Mouse (Mus musculus) heart, adult 8-10 months (tissue): ENCODE results near the gene Sult3a1. TPM values are rescaled to one million over a fixed set of nuclear protein-coding genes. Genes with fewer than 3 reads are reported as not detected.
"Not testable (repeated sequence)": the region's sequence is repeated elsewhere in the genome, so short reads cannot be mapped to it uniquely, and the experiment has no call there.

Experiments
- DNase-seq: peaks from one replicate; pipeline ENCODE4 v3.0.0; 2022; ENCODE audit warnings: low spot score
- total RNA-seq, 4 experiments: library from RNA; stranded (reverse); gene quantifications; 2 replicates each; pipeline ENCODE4 v1.2.4; 2022

Sult3a1 gene
- total RNA-seq = not detected

DNA sequence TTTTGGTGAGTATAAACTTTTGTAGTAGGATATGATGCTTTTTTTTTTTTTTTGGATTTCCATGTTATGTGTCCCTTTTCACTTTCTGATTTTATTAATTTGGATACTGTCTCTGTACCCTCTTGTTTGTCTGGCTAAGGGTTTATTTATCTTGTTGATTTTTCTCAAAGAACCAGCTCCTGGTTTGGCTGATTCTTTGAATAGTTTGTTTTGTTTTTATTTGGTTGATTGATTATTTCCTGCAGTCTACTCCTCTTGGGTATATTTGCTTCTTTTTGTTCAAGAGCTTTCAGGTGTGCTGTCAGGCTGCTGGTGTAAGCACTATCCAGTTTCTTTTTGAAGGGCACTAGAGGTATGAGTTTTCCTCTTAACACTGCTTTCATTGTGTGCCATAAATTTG is at the start of gene Sult3a1:
Gene Sult3a1 (plus strand): TSS at position 301 of the 400 bp plus-strand sequence.
- no peak for DNase-seq

DNA sequence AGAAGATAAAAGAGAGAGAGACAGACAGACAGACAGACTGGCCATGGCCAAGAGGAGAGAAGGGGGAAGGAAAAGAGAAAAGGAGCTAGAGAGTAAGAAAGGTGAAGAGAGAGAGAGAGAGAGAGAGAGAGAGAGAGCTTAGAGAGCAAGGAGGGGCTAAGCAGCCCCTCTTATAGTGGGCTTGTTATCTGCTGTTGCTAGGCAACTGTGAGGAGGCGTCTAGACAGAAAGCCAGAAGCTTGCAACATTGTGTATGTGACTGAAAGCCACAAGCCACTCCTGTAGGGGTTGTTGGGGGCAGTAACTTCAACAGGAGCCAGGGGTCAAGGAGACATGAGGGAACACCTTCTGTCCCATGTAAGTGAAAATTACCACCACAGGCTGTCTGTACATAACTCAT is 45.7 kb upstream of the Sult3a1 start:
- DNase-seq = no peak

DNA sequence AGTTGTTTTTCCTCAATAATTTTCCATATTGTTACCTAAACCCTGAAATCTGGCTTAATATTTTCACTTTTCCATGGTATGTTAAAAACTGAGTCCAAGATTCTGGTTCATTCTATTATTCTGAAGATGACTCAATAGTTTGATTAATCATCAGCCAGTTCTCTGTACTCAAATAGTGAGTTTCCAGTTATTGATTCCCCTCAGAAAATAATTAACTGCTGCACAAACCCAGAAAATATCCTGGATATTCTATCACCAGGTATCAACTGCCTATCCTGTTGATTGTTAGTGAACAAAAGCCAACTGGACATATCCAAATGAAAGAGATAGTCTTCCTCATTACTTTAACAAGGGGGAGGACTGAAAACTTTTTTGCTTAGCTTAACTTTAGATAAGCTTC is 43.3 kb upstream of the Sult3a1 start:
- no peak for DNase-seq

DNA sequence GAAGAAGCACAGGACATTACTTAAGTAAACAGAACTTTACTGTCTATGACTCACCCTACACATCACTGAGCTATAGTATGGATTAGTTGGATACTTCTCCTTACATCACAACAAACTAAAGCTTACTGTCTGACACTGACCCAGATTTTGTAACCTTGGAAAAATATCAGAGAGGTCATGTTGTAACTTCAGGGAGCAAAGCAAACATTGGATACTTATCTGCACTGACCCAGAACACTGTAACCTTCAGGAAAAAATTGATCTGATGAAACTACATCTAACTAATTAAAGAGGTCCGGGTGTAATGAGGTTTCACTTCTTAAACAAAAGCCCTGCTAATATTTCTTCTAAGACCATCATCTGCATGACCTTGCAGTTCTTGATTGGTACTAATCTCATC is 40.6 kb upstream of the Sult3a1 start:
- DNase-seq = no peak

DNA sequence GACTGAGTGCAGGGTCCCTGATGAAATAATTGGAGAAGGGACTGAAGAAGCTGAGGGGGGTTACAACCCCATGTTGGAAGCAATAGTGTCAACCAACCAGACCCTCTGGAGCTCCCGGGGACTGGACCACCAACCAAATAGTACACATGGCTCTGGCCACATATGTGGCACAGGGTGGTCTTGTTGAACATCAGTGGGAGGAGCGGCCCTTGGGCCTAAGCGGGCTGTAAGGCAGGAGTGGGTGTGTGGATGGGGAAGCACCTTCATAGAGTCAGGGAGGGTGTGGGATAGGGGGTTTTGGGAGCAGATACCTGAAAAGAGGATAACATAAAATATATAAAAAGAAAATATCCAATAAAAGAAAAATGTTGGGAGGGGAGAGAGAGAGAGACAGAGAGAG is 36.6 kb upstream of the Sult3a1 start:
- no peak for DNase-seq

DNA sequence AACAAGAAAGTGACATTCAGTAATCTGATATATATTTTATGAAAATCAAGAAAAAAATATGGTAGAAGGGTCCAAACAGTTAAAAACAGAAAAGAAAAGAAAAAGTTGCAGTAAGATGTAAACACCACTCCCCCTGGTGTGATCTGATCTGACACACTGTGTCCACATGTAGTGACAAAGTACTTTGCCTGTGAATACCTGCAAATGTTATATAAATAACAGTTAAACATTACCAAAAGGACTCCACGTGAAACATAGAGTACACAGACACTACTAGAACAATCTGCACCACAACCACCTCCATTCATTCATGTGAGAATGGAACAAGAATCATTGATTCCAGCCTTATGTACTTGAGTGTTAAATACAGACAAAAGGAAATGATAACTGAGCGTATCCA is 8.5 kb downstream of the Sult3a1 start:
- no peak for DNase-seq

DNA sequence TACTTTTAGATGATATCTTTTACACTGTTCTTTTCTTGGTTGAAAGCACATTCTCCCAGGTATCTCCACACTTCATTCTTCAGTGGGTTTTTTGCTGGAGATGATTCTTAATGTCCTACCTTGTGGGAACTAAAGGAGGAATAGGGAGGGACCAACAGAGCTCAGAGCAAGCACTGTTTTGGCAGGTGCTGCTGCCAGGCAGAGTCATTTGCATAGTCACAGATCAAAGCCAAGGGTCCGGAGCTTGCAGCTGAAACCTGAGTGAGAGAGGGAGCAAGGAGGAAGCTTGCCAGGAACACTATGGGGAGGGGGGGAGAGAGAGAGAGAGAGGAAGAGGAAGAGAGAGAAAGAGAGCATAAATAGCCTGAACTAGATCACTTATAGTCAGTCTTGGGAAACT is 12.9 kb downstream of the Sult3a1 start:
- DNase-seq = no peak

DNA sequence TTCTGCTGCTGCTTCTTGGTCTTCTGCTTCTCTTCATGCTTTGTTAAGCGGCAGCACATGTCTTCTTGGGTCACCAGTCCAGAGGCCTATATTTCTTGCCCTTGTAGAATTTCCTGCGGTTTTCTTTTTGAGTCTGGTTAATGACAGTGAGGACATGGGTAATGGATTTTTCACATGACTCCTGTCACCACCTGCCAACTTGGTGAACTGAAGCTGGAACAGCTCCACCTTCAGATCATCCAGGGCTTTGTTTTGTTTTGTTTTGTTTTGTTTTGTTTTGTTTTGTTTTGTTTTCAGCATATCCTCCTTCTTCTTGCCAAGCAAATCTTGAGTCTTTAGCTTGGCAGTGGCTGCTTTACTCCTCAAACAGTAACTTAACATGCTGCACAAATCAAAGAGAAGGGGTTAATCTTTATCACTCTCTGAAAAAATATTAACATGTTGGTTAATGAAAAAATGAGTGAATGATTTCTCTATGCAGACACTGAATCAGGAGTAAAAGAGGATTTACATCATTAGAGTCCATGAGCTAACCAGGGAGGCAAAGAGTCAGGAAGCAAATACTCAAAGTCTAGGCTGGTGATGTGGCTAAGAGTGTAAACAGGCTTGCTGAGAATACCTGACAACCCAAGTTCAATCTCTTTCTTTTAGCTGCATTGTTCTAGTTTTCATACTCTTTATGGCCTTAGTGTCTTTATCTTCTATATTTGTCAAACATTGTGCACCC is 15.3 kb downstream of the Sult3a1 start:
- DNase-seq = no peak

DNA sequence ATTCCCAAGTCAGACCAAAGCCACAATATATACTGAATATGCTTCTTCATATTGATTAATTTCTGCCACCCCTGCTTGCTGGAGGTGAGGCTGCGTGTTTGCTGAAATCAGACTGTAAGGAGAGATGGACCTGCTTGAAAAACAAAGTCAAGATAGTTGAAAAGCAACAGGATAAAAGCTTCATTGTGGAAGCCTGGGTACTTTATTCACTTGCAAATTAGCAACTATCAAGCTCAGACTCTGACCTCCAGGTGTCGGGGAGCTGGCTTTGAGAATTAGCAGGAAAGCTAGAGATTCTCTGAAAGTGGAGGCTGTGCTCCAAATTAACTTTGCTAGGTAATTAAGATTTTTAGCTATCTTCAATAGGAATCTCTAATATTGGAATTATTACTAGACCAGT is 24.9 kb downstream of the Sult3a1 start:
- not testable (repeated sequence) for DNase-seq

DNA sequence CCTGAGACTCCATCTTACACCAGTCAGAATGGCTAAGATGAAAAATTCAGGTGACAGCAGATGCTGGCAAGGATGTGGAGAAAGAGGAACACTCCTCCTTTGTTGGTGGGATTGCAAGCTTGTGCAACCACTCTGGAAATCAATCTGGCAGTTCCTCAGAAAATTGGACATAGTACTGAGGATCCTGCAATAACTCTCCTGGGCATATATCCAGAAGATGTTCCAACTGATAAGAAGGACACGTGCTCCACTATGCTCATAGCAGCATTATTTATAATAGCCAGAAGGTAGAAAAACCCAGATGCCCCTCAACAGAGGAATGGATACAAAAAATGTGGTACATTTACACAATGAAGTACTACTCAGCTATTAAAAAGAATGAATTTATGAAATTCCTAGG is 44.0 kb downstream of the Sult3a1 start:
- DNase-seq = not testable (repeated sequence)

DNA sequence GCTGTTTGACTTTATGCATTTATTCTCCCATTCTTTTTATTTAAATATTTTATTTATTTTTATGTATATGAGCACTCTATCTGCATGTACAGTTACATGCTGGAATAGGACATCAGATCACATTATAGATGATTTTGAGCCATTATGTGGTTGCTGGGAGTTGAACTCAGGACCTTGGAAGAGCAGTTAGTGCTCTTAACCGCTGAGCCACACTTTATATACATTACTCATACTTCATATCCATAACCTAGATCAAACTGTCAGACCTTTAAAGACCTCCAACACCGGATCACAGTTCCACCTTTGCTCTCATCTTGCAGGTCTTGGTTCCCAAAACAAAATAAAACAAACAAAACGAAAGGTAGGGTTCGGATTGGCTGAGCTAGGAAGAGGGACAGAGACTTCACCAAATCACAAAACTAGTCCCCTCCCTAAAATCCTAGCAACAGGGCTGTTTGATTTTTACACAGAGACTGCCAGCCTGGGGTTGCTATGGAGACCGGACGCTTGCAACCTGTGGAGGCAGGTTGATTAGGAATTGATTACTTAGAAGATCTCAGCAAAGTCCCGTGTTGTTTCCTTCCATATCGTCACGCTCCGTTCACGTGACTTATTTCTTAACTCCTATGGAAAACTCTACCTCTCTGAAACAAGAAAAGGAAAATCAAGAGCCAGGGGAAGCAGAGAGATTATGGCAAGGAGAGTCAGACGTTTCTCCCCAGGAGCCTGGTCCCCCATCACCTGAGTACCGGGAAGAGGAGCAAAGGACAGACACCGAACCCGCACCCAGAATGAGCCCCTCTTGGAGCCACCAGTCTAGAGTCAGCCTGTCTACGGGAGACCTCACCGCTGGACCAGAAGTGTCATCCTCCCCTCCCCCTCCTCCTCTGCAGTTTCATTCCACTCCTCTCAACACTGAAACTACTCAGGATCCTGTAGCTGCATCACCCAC is 47.3 kb downstream of the Sult3a1 start, which contains the start of gene Rsph4a:
Gene Rsph4a (plus strand): TSS at position 582 of the 952 bp plus-strand sequence.
- DNase-seq = no peak

DNA sequence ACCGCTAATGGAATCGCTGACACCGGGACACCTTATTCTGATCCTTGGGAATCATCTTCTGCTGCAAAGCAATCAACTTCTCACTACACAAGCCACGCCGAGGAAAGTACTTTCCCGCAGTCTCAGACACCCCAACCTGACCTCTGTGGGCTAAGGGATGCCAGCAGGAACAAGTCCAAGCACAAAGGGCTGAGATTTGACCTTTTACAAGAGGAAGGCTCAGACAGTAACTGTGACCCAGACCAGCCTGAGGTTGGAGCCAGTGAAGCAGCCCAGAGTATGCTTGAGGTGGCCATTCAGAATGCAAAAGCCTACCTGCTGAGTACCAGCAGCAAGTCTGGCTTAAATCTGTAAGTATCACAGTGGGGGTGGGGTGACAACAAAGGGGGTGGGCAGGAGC is 48.0 kb downstream of the Sult3a1 start:
- DNase-seq = no peak

Other genes with a start within 250 kb of the Sult3a1 start
- not detected for gene Clvs2, start 233.0 kb upstream of the Sult3a1 start, total RNA-seq
- gene Sult3a2, start 71.0 kb upstream of the Sult3a1 start, total RNA-seq = not detected
- gene Rsph4a, start 47.4 kb downstream of the Sult3a1 start, total RNA-seq = not detected
- 1 to 10 TPM; 5.1 to 7.4 (median 6.4) TPM for gene Zup1, start 93.5 kb downstream of the Sult3a1 start, total RNA-seq
- gene Rwdd1, start 161.9 kb downstream of the Sult3a1 start, total RNA-seq = 100 to 1,000 TPM; 111 to 118 (median 114) TPM
- not detected for gene Trappc3l, start 179.9 kb downstream of the Sult3a1 start, total RNA-seq
- not detected for gene Calhm4, start 186.6 kb downstream of the Sult3a1 start, total RNA-seq
- gene Calhm5, start 238.8 kb downstream of the Sult3a1 start, total RNA-seq = 1 to 10 TPM in 1 of 4 experiments, under 1 TPM in 3; 0.63 to 1.1 (median 0.81) TPM